Mouse (Mus musculus): Measurements from ENCODE around the gene Rpl29. TPM values are rescaled to one million over a fixed set of nuclear protein-coding genes. Genes with fewer than 3 reads are reported as not detected.

Gene Rpl29
- polyA plus RNA-seq, 1 experiment from 2014 or later = 1,077 TPM

DNA sequence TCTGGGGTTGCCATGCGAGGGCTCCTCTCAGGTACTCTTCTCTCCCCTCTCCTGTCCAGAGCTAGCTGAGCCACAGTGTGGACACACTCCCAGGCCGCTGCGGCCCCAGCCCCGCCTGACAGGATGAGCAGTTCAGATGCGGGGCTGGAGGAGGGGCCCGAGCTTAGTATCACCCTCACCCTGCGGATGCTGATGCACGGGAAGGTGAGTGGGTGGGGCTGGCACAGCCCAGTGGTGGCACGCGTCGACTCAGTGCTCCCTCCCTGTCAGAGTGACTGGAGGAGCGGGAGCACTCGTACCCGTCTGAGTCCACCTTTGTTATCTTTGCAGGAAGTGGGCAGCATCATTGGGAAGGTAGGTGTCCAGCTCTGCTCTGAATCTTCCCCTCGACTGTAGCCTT, 30.7 kb downstream of the Rpl29 start:
- peaks cover 42% of the 10 kb centered on the region for H3K36me3 ChIP-seq
- H3K4me2 ChIP-seq = peak overlapping the region; percentile 12; the same call in 1 of the 2 replicates
- peak overlapping the region; percentile 64; the same call in 1 of the 2 replicates for H3K27ac ChIP-seq
- ATAC-seq (replicated peaks; ENCODE audit: low FRiP score) = no peak
- WGBS = 49% methylated on average over 15 of the region's 15 CpGs
- H3K4me1 ChIP-seq = peaks cover 82% of the 10 kb centered on the region
- no peak overlapping the region for H3K9ac ChIP-seq
- no peak overlapping the region for H3K4me3 ChIP-seq (replicated peaks)
- H3K27me3 ChIP-seq = no peaks in the 10 kb centered on the region
- H3K9me3 ChIP-seq (replicated peaks) = no peaks in the 10 kb centered on the region

DNA sequence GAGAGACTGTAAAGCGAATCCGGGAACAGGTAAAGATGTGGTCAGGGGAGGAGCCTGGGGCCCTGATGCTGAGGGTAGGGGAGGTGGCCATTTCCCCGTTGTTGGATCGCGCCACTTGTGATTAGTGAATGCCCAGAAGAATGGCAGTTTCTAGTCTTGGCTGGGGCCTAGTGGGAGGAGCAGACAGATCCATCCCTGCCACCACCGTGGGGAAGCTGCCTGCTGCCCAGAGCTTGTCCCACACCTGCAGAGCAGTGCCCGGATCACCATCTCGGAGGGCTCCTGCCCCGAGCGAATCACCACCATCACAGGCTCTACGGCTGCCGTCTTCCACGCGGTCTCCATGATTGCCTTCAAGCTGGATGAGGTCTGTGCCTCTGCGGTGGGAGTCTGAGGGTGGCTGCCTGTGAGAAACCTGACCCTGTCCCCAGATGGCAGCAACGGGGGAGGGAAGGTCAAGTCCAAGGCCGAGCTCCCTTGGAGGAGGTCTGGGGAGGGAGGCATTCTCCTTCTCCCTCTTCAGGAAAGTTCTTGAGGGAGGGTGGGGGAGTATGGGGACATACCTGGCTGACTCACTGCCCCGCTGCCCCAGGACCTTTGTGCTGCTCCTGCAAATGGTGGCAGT, 31.3 kb downstream of the Rpl29 start:
- Histone ChIP-seq H3K9ac (no peak overlapping the region), H3K27me3 (no peaks in the 10 kb centered on the region), H3K9me3 (replicated peaks) (no peaks in the 10 kb centered on the region), H3K27ac (peak overlapping the region; percentile 64), H3K4me2 (peak overlapping the region; percentile 12; the same call in 1 of the 2 replicates), H3K4me3 (replicated peaks) (no peak overlapping the region), H3K36me3 (peaks cover 42% of the 10 kb centered on the region), H3K4me1 (peaks cover 82% of the 10 kb centered on the region)
- no peak for ATAC-seq (replicated peaks; ENCODE audit: low FRiP score)
- WGBS = 58% methylated on average over 18 of the region's 18 CpGs

DNA sequence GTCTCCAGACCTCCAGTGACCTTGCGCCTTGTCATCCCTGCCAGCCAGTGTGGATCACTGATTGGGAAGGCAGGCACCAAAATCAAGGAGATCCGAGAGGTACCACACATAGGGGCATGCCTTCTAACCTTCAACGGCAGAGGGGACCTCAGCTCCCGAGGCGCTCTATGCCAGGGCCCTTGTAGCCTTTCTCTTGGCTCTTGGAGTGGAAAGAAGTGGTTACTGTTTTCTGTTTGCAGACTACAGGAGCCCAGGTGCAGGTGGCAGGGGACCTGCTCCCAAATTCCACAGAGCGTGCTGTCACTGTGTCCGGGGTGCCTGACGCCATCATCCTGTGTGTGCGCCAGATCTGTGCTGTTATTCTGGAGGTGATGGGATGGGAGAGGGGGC, 31.8 kb downstream of the Rpl29 start:
- WGBS = 73% methylated on average over 9 of the region's 9 CpGs
- Histone ChIP-seq H3K9ac (no peak overlapping the region), H3K4me3 (replicated peaks) (no peak overlapping the region), H3K27ac (peak overlapping the region; percentile 64; the same call in 1 of the 2 replicates), H3K4me1 (peaks cover 82% of the 10 kb centered on the region), H3K4me2 (no peak overlapping the region), H3K27me3 (peaks cover 4% of the 10 kb centered on the region; the same call in 1 of the 2 replicates), H3K9me3 (replicated peaks) (no peaks in the 10 kb centered on the region), H3K36me3 (peaks cover 42% of the 10 kb centered on the region)
- no peak for ATAC-seq (replicated peaks; ENCODE audit: low FRiP score)

DNA sequence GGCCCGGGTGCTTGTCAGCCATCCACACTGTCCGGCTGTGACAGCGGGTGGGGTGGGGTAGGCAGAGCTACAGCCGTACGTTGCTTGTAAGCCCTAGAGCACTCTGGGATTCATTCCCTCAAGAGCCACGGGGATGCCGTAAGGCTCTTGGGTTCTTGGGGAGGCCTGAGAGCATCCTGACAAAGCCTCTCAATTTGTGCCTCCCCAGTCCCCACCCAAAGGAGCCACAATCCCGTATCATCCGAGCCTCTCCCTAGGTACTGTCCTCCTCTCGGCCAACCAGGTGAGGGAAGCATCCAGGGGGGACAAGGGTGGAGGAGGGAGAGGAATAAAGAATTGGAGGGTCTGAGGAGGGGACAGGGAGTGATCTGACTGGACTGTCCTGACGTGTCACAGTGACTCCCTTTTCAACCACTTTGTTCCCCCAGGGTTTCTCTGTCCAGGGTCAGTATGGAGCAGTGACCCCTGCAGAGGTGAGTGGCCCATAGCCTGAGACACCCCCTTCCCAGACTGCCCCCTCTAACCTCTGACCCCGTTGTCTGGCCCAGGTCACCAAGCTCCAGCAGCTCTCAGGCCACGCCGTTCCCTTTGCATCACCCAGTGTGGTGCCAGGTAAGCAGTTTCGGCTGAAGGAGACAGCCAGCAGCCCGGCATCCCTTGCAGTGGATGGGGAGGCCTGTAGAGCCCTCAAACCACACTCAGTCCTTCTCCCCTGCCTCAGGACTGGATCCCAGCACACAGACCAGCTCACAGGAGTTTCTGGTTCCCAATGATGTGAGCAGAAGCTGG, 32.6 kb downstream of the Rpl29 start:
- 79% methylated on average over 16 of the region's 16 CpGs for WGBS
- peaks cover 42% of the 10 kb centered on the region for H3K36me3 ChIP-seq
- no peak overlapping the region for H3K9ac ChIP-seq
- no peaks in the 10 kb centered on the region for H3K9me3 ChIP-seq (replicated peaks)
- H3K4me3 ChIP-seq (replicated peaks) = no peak overlapping the region
- no peak overlapping the region for H3K4me2 ChIP-seq
- peaks cover 6% of the 10 kb centered on the region; the same call in 1 of the 2 replicates for H3K27me3 ChIP-seq
- no peak overlapping the region for H3K27ac ChIP-seq
- ATAC-seq (replicated peaks; ENCODE audit: low FRiP score) = no peak
- peaks cover 74% of the 10 kb centered on the region for H3K4me1 ChIP-seq

DNA sequence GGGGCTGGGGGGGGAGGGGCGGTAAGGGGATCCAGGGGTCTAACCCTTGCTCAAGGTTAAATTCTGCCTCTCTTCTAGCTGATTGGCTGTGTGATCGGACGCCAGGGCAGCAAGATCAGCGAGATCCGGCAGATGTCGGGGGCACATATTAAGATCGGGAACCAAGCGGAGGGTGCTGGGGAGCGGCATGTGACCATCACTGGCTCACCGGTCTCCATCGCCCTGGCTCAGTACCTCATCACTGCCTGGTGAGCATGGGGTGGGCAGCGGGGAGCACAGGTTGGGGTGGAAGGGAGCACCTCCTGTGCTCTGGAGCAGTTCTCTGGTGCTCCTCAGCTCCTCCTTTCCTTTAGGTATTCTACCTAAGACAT, 33.2 kb downstream of the Rpl29 start:
- no peak for ATAC-seq (replicated peaks; ENCODE audit: low FRiP score)

DNA sequence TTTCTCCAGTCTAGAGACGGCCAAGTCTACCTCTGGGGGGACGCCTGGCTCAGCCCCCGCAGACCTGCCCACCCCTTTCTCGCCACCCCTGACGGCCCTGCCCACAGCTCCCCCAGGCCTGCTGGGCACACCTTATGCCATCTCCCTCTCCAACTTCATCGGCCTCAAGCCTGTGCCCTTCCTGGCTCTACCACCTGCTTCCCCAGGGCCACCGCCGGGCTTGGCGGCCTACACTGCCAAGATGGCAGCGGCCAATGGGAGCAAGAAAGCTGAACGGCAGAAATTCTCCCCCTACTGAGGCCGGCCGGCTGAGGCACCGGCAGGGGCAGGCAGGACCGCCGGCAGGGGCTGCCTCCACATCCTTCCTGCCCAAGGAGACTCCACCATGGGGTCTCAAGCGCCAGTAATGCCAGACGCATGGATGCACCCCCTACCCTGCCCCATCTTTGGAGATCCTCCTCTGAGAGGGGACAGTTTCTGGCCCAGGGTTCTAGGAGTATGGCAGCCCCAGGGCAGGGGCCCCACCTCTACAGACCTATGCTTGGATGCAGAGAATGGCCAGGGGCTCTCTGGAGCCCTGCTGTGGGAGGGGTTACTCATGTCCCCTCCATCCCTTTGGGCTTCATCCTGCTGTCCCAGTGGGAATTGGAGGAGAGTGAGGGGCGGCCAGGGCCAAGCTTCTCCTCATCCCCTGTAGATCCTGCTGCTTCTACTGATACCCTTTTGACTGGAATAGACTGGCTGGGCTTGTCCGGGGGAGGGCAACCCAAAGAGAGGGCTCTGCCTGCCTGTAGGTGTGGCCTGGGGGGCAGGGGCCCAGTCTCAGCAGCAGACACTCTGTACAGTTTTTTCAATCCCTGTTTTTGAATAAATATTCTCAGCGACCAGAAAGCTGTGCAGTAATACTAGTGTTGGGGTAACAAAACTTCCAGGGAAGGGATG, 34.1 kb downstream of the Rpl29 start:
- no peak for ATAC-seq (replicated peaks; ENCODE audit: low FRiP score)
- peaks cover 42% of the 10 kb centered on the region for H3K36me3 ChIP-seq

More for the DNA sequence above, 33.2 kb downstream of the Rpl29 start:
- H3K4me2 ChIP-seq = no peak overlapping the region
- WGBS = 94% methylated on average over 12 of the region's 12 CpGs
- no peak overlapping the region for H3K4me3 ChIP-seq (replicated peaks)
- peaks cover 42% of the 10 kb centered on the region for H3K36me3 ChIP-seq
- H3K9ac ChIP-seq = no peak overlapping the region
- H3K27me3 ChIP-seq = peaks cover 6% of the 10 kb centered on the region; the same call in 1 of the 2 replicates
- H3K9me3 ChIP-seq (replicated peaks) = no peaks in the 10 kb centered on the region
- no peak overlapping the region for H3K27ac ChIP-seq
- H3K4me1 ChIP-seq = peaks cover 69% of the 10 kb centered on the region

DNA sequence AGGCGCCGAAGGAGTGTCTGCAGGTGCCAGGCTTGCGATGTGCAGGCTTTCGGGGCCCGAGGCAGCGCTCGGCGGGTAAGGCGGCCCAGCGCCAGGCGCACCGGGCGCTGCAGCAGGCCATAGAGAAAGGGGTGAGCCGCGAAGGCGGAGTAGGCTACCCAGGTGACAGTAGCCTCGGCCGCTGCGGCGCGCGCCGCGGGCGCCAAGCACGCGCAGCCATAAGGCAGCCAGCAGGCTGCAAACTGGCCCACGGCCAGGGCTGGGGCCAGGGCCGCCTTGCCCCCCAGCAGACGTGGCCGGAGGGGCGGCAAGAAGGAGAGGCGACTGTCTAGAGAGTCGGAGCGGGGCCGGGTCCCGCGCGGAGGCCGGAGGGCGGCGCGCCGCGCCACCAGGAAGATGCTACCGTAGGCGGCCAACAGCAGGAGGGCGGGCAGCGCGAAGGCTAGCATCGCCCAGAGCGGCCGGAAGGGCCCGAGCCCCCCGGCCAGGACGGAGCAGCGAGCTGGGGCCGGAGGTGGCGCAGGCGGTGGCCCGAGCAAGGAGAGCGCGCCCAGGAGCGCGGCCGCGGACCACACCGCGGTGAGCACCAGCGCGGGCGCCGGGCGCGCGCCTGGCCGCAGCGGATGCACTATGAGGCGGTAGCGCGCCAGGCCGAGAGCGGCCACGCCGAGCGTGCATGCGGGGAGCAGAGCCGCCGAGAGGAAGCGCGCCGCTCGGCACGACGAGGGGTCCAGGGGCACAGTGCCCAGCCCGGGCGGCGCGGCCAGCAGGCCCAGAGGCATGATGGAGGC, 35.7 kb downstream of the Rpl29 start:
- peak overlapping the region; percentile 59 for H3K9ac ChIP-seq
- H3K4me2 ChIP-seq = peak overlapping the region; percentile 98
- peaks cover 40% of the 10 kb centered on the region for H3K36me3 ChIP-seq
- H3K4me1 ChIP-seq = peaks cover 45% of the 10 kb centered on the region
- H3K4me3 ChIP-seq (replicated peaks) = peak overlapping the region; percentile 59
- WGBS = 2% methylated on average over 99 of the region's 99 CpGs
- H3K9me3 ChIP-seq (replicated peaks) = no peaks in the 10 kb centered on the region
- H3K27ac ChIP-seq = peak overlapping the region; percentile 59
- H3K27me3 ChIP-seq = peaks cover 6% of the 10 kb centered on the region; the same call in 1 of the 2 replicates
- ATAC-seq (replicated peaks; ENCODE audit: low FRiP score) = peak; percentile 78

More for the DNA sequence above, 34.1 kb downstream of the Rpl29 start:
- Histone ChIP-seq H3K27me3 (peaks cover 6% of the 10 kb centered on the region; the same call in 1 of the 2 replicates), H3K4me1 (peaks cover 60% of the 10 kb centered on the region), H3K9me3 (replicated peaks) (no peaks in the 10 kb centered on the region), H3K27ac (no peak overlapping the region), H3K4me2 (no peak overlapping the region), H3K9ac (no peak overlapping the region), H3K4me3 (replicated peaks) (no peak overlapping the region)
- WGBS = 77% methylated on average over 21 of the region's 21 CpGs

DNA sequence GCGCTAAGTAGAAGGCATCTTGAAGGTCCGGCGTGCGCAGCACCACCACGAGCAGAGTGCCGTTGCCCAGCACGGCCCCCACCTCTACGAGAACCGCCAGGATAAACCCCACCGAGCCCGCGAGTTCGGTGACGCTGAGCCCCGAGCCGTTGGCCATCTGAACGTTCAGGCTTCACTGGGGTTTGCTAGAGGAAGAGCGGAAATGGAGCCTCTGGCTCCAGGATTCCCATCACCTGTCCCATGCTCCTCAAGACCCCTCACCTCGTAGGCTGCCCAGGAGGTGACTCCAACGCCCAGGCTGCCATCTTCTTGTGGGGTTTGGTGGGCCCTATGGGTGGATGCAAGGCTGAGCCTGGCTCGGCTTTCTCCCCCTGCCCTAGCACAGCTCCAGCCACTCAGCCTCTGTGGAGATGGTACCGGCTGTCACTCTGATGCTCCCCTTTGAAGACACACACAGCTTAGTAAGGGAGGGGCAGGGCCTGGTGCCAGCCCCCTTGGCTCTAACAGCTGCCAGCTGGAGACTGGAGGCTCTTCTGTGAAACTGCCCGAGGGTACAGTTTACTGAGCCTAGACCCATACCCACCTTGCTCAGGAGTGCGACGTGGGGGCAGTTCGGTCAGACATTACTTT, 36.4 kb downstream of the Rpl29 start, which contains the start of gene Gpr62:
Gene Gpr62 (minus strand): TSS at position 368 of the 630 bp plus-strand sequence.
- Histone ChIP-seq H3K27me3 (peaks cover 6% of the 10 kb centered on the region; the same call in 1 of the 2 replicates), H3K27ac (peak within 1 kb of the TSS; percentile 59), H3K36me3 (peaks cover 32% of the 10 kb centered on the region), H3K4me2 (peak within 1 kb of the TSS; percentile 98), H3K9ac (peak within 1 kb of the TSS; percentile 59), H3K4me1 (peaks cover 37% of the 10 kb centered on the region), H3K9me3 (replicated peaks) (no peaks in the 10 kb centered on the region), H3K4me3 (replicated peaks) (peak within 1 kb of the TSS; percentile 59)
- ATAC-seq (replicated peaks; ENCODE audit: low FRiP score) = no peak
- 24% methylated on average over 26 of the region's 26 CpGs for WGBS

DNA sequence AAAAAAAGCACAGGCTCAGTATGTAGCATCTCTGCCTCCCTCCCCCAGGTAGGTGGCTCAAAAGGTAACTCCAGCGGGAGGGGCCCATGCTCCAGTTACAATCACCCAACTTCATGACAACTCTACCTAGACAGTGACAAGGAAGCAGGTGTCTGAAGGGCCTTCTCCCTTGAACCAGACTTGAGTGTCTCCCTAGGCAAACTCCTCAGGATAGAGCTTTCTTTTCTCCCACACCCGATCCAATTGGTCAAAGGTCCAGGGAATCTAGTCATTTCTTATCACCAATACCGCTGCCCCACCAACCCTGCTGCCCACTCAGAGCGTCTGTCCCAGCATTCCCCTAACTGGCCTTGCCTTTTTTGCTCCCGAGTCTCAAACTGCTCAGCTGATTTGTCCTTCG, 37.5 kb downstream of the Rpl29 start:
- Histone ChIP-seq H3K27me3 (peaks cover 6% of the 10 kb centered on the region; the same call in 1 of the 2 replicates), H3K4me2 (no peak overlapping the region), H3K9me3 (replicated peaks) (no peaks in the 10 kb centered on the region), H3K27ac (no peak overlapping the region), H3K36me3 (peaks cover 23% of the 10 kb centered on the region), H3K4me1 (peaks cover 40% of the 10 kb centered on the region), H3K9ac (no peak overlapping the region), H3K4me3 (replicated peaks) (no peak overlapping the region)
- ATAC-seq (replicated peaks; ENCODE audit: low FRiP score) = no peak
- WGBS = 90% methylated on average over 6 of the region's 6 CpGs

DNA sequence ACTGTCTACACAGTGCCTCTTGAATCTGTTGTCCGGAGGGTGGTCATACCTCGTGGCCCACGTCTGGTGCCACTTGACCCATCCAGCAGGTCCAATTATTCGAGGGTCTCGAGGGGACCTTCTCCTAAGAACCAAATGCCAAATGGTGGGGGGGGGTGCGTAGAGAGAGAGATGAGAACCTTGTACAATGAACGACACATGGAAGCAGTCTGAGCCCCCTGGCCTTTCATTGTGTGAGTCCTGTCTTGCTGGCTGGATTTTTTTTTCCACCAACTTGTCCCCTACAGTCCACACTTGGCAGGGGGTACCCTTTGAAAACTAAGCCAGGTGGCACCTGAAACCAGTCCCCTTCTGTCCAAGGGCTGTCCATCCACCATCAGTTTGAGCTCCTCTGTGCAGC, 38.5 kb downstream of the Rpl29 start:
- H3K4me3 ChIP-seq (replicated peaks) = no peak overlapping the region
- no peak overlapping the region for H3K9ac ChIP-seq
- H3K4me1 ChIP-seq = peaks cover 47% of the 10 kb centered on the region
- H3K27ac ChIP-seq = no peak overlapping the region
- 81% methylated on average over 7 of the region's 7 CpGs for WGBS
- no peaks in the 10 kb centered on the region for H3K9me3 ChIP-seq (replicated peaks)
- no peak for ATAC-seq (replicated peaks; ENCODE audit: low FRiP score)
- peaks cover 6% of the 10 kb centered on the region; the same call in 1 of the 2 replicates for H3K27me3 ChIP-seq
- H3K36me3 ChIP-seq = peaks cover 14% of the 10 kb centered on the region
- H3K4me2 ChIP-seq = no peak overlapping the region

Data from kidney, embryonic 15.5 days (tissue).